Mouse (Mus musculus) forebrain, embryonic 13.5 days (tissue): Measurements from ENCODE around the gene Fcer1g. TPM values are rescaled to one million over a fixed set of nuclear protein-coding genes. Genes with fewer than 3 reads are reported as not detected.
A peak's percentile ranks its signal among the peaks of the same experiment; 100 is the strongest.

Experiments
- ATAC-seq: fragments of 200-750 bp; cut with Nextera tagmentation; 2 replicates; pipeline ENCODE4 v1.8.0; 2017
- H3K27ac ChIP-seq: fragments of 300-500 bp; sonication (generic); 2 replicates; pipeline ENCODE4 v1.5.1; 2015; ENCODE audit warnings: inconsistent platforms, mild to moderate bottlenecking, moderate library complexity
- H3K27me3 ChIP-seq: fragments of 300-500 bp; sonication (generic); 2 replicates; pipeline ENCODE4 v1.6.1; 2015; ENCODE audit warnings: mild to moderate bottlenecking, inconsistent platforms
- H3K36me3 ChIP-seq: fragments of 300-500 bp; sonication (generic); 2 replicates; pipeline ENCODE4 v1.6.1; 2015; ENCODE audit warnings: mild to moderate bottlenecking, inconsistent platforms; ENCODE audit not compliant: poor library complexity, severe bottlenecking
- H3K4me1 ChIP-seq: fragments of 300-500 bp; sonication (generic); 2 replicates; pipeline ENCODE4 v1.6.1; 2015; ENCODE audit warnings: inconsistent platforms
- H3K4me2 ChIP-seq: fragments of 300-500 bp; sonication (generic); 2 replicates; pipeline ENCODE4 v1.6.1; 2015; ENCODE audit warnings: inconsistent platforms, mild to moderate bottlenecking, moderate library complexity
- H3K4me3 ChIP-seq: fragments of 300-500 bp; sonication (generic); 2 replicates; pipeline ENCODE4 v1.5.1; 2015; ENCODE audit warnings: mild to moderate bottlenecking, inconsistent platforms
- H3K9ac ChIP-seq: fragments of 300-500 bp; sonication (generic); 2 replicates; pipeline ENCODE4 v1.6.1; 2015; ENCODE audit warnings: mild to moderate bottlenecking, inconsistent platforms
- H3K9me3 ChIP-seq: fragments of 300-500 bp; sonication (generic); replicated peaks from 2 replicates; pipeline ENCODE4 v1.6.1; 2016; ENCODE audit warnings: inconsistent platforms
- WGBS: fragments of 180-500 bp; shearing (Covaris S2); methylation state at CpG from one replicate; pipeline ENCODE4 v1.1.7; 2015; 5-methylcytosine and 5-hydroxymethylcytosine counted together
- polyA plus RNA-seq: library from polyadenylated mRNA; unstranded; fragments of >200 nt; fragmentation: Nextera tagmentation; extraction: Ambion mirVana; gene quantifications from 2 replicates; pipeline ENCODE4 v1.2.1, GENCODE M21; 2015

The Fcer1g gene
- 12.3 and 12.8 TPM in 2 replicates for polyA plus RNA-seq

- H3K9me3 ChIP-seq: no peaks in the 10 kb centered on the region
- H3K9ac ChIP-seq: no peak within 1 kb of the TSS
- 94% methylated on average over 14 of the region's 14 CpGs for WGBS
- H3K4me2 ChIP-seq: no peak within 1 kb of the TSS
- no peaks in the 10 kb centered on the region for H3K4me1 ChIP-seq
- no peak within 1 kb of the TSS for H3K27ac ChIP-seq
- H3K27me3 ChIP-seq: no peaks in the 10 kb centered on the region
- no peak for ATAC-seq
- no peak within 1 kb of the TSS for H3K4me3 ChIP-seq
- peaks cover 59% of the 10 kb centered on the region for H3K36me3 ChIP-seq
Observed at GRCm38 (mm10) chr1:171234126-171234525, at the start of gene Fcer1g. Gene Fcer1g (minus strand): TSS chr1:171234365.

GRCm38 (mm10) chr1:171283188-171284160 is 49.3 kb upstream of the Fcer1g start:
- Histone ChIP-seq H3K4me1 (peaks cover 49% of the 10 kb centered on the region), H3K4me3 (no peak overlapping the region), H3K9ac (no peak overlapping the region), H3K9me3 (no peaks in the 10 kb centered on the region), H3K36me3 (peaks cover 52% of the 10 kb centered on the region), H3K4me2 (no peak overlapping the region), H3K27me3 (no peaks in the 10 kb centered on the region), H3K27ac (no peak overlapping the region)
- ATAC-seq: no peak
- 91% methylated on average over 18 of the region's 18 CpGs for WGBS

- H3K4me3 ChIP-seq: no peak overlapping the region
- peaks cover 61% of the 10 kb centered on the region for H3K36me3 ChIP-seq
Observed at GRCm38 (mm10) chr1:171282086-171282805, 48.1 kb upstream of the Fcer1g start.

GRCm38 (mm10) chr1:171281528-171281923 is 47.4 kb upstream of the Fcer1g start:
- Histone ChIP-seq H3K4me3 (peak overlapping the region; percentile 70), H3K9ac (peak overlapping the region; percentile 64), H3K4me1 (peaks cover 36% of the 10 kb centered on the region), H3K27me3 (no peaks in the 10 kb centered on the region), H3K9me3 (no peaks in the 10 kb centered on the region), H3K4me2 (peak overlapping the region; percentile 89), H3K36me3 (peaks cover 65% of the 10 kb centered on the region), H3K27ac (peak overlapping the region; percentile 77)
- peak; percentile 48 for ATAC-seq
- 1% methylated on average over 10 of the region's 10 CpGs for WGBS

More at GRCm38 (mm10) chr1:171282086-171282805, 48.1 kb upstream of the Fcer1g start:
- H3K27me3 ChIP-seq: no peaks in the 10 kb centered on the region
- peak overlapping the region; percentile 89 for H3K4me2 ChIP-seq
- 83% methylated on average over 18 of the region's 18 CpGs for WGBS
- peaks cover 43% of the 10 kb centered on the region for H3K4me1 ChIP-seq
- H3K9me3 ChIP-seq: no peaks in the 10 kb centered on the region
- ATAC-seq: no peak
- H3K27ac ChIP-seq: peak overlapping the region; percentile 77; the same call in 1 of the 2 replicates
- no peak overlapping the region for H3K9ac ChIP-seq

- ATAC-seq: peak; percentile 99
- Histone ChIP-seq H3K36me3 (peaks cover 65% of the 10 kb centered on the region), H3K4me1 (peaks cover 31% of the 10 kb centered on the region), H3K4me2 (peak within 1 kb of the TSS; percentile 89), H3K27ac (peak within 1 kb of the TSS; percentile 77), H3K9ac (peak within 1 kb of the TSS; percentile 84), H3K27me3 (no peaks in the 10 kb centered on the region), H3K4me3 (peak within 1 kb of the TSS; percentile 70), H3K9me3 (no peaks in the 10 kb centered on the region)
- WGBS: 0% methylated on average over 26 of the region's 26 CpGs
Observed at GRCm38 (mm10) chr1:171280916-171281527, 46.9 kb upstream of the Fcer1g start, which contains the start of gene Ppox. Gene Ppox (minus strand): TSS chr1:171281186.

GRCm38 (mm10) chr1:171280250-171280915 is 46.2 kb upstream of the Fcer1g start:
- no peak; the same call in 1 of the 2 replicates for ATAC-seq
- Histone ChIP-seq H3K9ac (peak overlapping the region; percentile 84), H3K27ac (no peak overlapping the region; the same call in 1 of the 2 replicates), H3K9me3 (no peaks in the 10 kb centered on the region), H3K27me3 (no peaks in the 10 kb centered on the region), H3K36me3 (peaks cover 65% of the 10 kb centered on the region), H3K4me3 (peak overlapping the region; percentile 70), H3K4me2 (peak overlapping the region; percentile 89), H3K4me1 (peaks cover 24% of the 10 kb centered on the region)
- under 1% methylated on average over 25 of the region's 25 CpGs for WGBS

GRCm38 (mm10) chr1:171279721-171280120 is 45.6 kb upstream of the Fcer1g start:
- Histone ChIP-seq H3K4me1 (peaks cover 24% of the 10 kb centered on the region), H3K27ac (no peak overlapping the region), H3K4me3 (peak overlapping the region; percentile 70), H3K27me3 (no peaks in the 10 kb centered on the region), H3K4me2 (peak overlapping the region; percentile 89), H3K36me3 (peaks cover 65% of the 10 kb centered on the region), H3K9me3 (no peaks in the 10 kb centered on the region), H3K9ac (peak overlapping the region; percentile 84)
- 53% methylated on average over 5 of the region's 5 CpGs for WGBS
- no peak for ATAC-seq

- Histone ChIP-seq H3K27ac (no peak overlapping the region), H3K27me3 (no peaks in the 10 kb centered on the region), H3K4me1 (peaks cover 24% of the 10 kb centered on the region), H3K36me3 (peaks cover 66% of the 10 kb centered on the region), H3K4me2 (peak overlapping the region; percentile 89; the same call in 1 of the 2 replicates), H3K4me3 (no peak overlapping the region), H3K9ac (no peak overlapping the region), H3K9me3 (no peaks in the 10 kb centered on the region)
- WGBS: 89% methylated on average over 14 of the region's 14 CpGs
- no peak for ATAC-seq
Observed at GRCm38 (mm10) chr1:171279012-171279705, 45.0 kb upstream of the Fcer1g start.

GRCm38 (mm10) chr1:171278436-171278835 is 44.3 kb upstream of the Fcer1g start:
- H3K4me1 ChIP-seq: peaks cover 24% of the 10 kb centered on the region
- WGBS: 94% methylated on average over 8 of the region's 8 CpGs
- H3K27me3 ChIP-seq: no peaks in the 10 kb centered on the region
- no peak overlapping the region for H3K4me3 ChIP-seq
- no peaks in the 10 kb centered on the region for H3K9me3 ChIP-seq
- H3K27ac ChIP-seq: no peak overlapping the region
- no peak overlapping the region for H3K4me2 ChIP-seq
- H3K36me3 ChIP-seq: peaks cover 66% of the 10 kb centered on the region
- no peak for ATAC-seq
- no peak overlapping the region for H3K9ac ChIP-seq

GRCm38 (mm10) chr1:171277736-171278135 is 43.6 kb upstream of the Fcer1g start:
- WGBS: 85% methylated on average over 10 of the region's 10 CpGs

More at GRCm38 (mm10) chr1:171277736-171278135, 43.6 kb upstream of the Fcer1g start:
- Histone ChIP-seq H3K4me2 (no peak overlapping the region), H3K27ac (no peak overlapping the region), H3K9ac (no peak overlapping the region), H3K27me3 (no peaks in the 10 kb centered on the region), H3K9me3 (no peaks in the 10 kb centered on the region), H3K4me3 (no peak overlapping the region), H3K36me3 (peaks cover 66% of the 10 kb centered on the region), H3K4me1 (peaks cover 24% of the 10 kb centered on the region)
- ATAC-seq: no peak
